Mouse (Mus musculus) c-Kit-positive CD71-positive TER-119-negative erythroid progenitor cells, embryonic 14.5 days (primary cell): ENCODE results near the gene Mien1.

Source experiments
- DNase-seq: peaks from one replicate; pipeline ENCODE4 v3.0.0-alpha.2; 2013; ENCODE audit warnings: low read depth

Gene Mien1

DNA sequence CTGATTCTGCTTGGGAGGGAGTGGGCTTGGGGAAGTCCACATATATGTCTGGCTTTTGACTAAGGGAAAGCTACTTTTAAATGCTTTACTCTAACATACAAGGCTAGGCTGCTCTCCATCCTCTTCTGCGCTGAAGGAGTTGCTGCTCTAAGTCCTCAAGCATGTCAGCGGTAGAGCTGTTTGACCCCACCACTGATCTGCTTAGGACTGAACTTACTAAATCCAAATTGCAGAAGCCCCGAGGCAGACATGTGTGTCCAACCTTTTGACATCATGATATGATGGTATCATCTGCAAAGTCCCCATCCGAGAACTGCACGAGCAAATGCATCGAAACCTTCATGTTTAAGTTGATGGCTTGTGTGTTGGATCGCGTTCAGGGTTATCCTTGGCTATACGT is 21.1 kb upstream of the Mien1 start:
- no peak for DNase-seq

DNA sequence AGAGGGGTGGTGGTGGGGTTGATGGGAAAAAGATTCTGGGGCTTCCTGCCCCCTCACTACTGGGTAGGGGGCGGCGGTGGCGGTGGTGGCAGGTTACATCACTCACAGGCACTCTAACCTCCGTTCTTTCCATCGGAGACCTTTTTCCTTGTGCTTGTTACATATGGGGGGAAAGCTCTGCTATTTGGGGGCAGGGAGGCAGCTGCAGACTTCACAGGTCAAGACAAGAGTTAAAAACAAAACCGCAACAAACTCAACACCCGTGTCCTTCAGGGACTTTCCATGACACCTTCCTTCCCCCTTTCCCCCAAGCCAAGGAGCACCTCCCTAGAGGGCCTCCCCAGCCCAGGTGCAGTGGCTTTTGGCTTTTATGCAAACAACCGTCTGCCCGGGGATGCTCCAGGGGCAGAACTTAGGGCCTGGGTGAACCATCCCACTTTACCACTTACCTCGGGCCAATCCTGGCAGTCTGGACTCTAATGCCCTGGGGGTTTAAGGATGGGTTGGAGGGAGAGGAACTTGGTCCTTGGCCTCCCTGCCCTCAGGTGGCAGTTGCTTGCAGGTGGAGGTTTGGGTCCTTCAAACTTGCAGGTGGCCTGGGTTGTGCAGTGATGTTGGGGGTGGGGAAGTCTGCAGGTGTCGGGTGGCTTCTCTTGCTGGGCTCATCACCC is 20.4 kb upstream of the Mien1 start:
- DNase-seq, result no peak

- no peak for DNase-seq
Measured at GRCm38 (mm10) chr11:98458121-98458990, 19.6 kb upstream of the Mien1 start.

DNA sequence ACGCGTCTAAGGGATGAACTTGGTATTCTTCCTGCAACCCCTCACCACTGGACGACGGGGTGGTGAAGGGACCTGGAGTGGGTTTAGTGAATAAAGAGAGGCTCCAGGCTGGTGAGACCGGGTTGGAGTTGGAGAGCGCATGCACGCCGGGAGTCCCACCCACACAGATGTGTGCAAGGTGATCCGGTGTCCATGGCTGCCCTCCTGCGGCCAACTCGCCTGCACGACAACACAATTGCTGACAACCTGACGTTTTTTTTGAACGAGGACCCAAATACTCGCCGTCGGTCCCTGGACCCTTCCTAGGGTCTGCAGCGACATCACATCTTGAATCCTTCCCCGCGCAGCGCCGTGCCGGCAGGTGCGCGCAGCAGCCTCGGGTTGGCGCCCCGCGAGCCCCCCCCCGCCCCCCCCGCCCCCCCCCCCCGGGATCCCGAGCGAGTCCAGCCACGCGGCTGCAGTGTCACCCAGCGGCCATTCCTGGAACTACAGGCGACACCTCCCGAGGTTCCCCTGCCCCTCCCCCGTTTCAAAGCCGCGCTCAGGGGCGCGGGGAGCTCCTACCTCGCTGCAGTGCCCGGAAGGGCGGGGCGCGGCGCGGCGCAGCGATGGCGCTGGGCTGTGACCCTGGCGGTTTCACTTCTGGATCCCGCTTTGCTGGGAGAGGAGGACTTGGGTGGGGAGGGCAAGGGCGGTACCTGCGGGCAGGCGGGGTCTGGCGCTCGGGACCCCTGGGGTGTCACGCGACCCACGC is 18.8 kb upstream of the Mien1 start:
- DNase-seq, result peak; percentile 66

GRCm38 (mm10) chr11:98456945-98457344 is 18.2 kb upstream of the Mien1 start:
- DNase-seq, result no peak

DNA sequence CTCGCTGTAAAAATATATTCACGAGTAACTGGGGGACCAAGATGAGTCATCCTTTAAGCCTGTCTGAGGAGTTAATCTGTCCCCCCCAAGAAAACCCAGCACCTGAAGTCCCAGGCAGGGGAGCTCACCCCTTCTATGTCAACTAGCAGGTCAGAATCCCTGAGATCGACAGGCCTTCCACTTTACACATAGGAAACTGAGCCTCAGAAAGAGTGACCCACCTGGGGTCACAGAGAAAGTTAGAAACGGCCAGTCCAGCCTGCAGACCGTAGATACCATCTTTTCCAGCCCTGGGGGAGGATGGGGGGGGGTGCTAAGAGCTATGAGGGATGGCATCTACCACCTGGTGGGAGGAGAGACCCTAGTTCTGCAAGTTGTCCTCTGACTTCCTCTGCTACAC is 17.8 kb upstream of the Mien1 start:
- no peak for DNase-seq

DNA sequence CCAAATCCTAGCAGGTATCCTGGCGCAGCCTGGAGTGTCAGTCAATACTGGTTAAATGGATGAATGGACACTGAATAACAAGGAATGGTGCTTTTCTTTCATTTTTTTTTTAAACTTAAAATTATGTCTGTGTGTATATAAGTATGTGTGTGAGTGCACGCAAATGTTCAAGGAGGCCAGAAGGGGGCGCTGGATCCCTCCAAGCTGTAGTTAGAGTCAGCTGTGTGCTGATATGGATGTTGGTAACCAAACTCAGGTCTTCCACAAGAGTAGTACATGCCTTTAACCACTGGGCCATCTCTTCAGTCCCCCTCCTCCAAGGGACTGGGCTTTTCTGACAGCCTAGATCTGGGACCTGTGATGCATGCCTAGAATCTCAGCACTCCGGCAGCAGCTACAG is 16.7 kb upstream of the Mien1 start:
- DNase-seq, result no peak

DNA sequence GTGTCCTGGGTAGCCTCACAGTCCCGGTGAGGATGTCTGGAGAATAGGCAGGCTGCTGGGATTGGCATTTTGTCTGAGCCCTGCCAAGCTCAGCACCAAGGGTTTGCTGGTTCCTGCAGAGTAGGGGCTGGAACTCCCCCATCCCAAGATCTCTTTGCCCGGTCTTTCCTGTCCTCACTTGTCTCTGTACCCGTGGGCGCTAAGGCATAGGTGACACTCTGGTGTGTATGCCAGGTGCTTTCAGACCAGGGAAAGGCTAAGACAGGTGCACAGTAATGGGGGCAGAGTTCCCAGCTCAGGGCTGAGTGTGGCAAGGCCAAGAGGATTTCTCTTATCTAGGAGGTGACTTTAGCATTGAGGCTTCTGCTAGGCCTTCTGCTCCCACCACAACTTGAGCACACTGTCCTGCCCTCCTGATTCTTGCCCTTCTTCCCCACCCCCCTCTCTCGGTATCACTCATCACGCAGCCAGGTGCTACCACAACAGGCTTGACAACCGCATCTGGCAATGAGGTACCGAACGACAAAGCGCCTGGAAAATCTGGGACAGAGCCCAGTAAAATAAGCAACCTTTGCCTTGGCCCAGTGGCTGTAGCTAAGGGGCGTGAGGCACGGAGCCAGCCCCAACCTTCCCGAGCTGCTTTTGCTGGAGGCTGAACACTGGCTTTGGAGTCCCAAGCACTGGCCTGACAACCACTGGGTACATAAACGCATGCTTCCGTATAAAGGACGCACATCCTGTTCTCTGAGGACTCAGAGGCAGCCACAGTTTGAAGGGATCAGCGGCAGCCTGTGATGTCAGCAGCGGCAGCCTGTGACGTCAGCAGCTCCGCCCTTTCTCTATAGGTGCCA is 11.4 kb upstream of the Mien1 start:
- DNase-seq, result no peak

- no peak for DNase-seq
Measured at GRCm38 (mm10) chr11:98449419-98449818, 10.6 kb upstream of the Mien1 start.

- no peak for DNase-seq
Measured at GRCm38 (mm10) chr11:98448191-98448790, 9.5 kb upstream of the Mien1 start.

DNA sequence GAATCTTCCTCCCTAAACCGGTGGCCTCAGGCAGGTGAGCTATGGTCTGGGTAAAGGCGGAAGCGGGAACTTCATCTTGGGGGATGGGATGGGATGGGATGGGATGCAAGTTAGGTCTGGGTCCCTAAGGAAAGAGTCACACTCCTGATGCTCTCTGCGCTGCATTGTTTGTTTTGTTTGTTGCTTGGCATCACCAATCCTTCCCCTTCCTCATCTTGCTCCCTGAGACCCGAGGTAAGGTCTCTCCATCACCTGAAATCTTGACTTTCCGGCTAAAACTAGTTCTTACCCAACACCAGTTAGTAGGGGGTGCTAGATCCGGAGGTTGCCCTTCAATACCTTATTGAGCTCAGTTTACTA is 8.7 kb upstream of the Mien1 start:
- no peak for DNase-seq

GRCm38 (mm10) chr11:98446562-98447474 is 8.0 kb upstream of the Mien1 start:
- DNase-seq, result no peak

DNA sequence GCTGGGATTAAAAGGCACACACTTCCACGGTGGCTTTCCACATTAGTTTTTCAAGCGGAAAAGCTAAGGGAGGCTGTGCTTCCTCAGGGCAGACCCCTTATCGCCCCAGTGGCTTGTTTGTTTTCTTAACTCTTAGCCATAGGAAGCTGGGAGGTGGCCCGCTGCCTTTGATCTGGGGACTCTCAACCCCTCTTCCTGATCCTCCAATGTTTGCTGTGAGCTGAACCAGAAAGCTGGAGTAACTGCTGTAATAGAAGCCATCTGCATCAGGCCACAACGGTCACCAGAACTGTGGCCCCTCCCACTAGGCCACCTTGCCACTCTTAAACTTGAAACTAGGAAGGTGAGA is 7.4 kb upstream of the Mien1 start, which contains the start of gene Grb7:
TSS of gene Grb7 (plus strand) at position 182 of the 349 bp plus-strand sequence.
- no peak for DNase-seq

GRCm38 (mm10) chr11:98445679-98446078 is 6.9 kb upstream of the Mien1 start:
- DNase-seq, result no peak

GRCm38 (mm10) chr11:98445238-98445637 is 6.4 kb upstream of the Mien1 start:
- DNase-seq, result no peak

DNA sequence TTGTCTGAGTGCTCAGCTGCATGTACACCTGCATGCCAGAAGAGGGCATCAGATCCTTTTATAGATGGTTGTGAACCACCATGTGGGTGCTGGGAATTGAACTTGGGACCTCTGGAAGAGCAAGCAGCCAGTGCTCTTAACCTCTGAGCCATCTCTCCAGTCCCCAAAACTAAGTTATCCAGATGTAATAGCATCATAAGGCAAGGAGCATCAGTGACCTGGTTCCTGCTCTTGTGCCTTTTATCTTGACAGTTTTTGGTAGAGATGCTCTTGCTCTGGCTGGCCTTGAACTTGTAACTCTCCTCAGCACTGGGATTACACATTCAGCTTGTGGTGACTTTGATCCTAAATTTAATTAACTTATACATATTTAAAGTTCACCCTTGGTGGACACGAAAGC is 4.9 kb upstream of the Mien1 start:
- DNase-seq, result no peak

DNA sequence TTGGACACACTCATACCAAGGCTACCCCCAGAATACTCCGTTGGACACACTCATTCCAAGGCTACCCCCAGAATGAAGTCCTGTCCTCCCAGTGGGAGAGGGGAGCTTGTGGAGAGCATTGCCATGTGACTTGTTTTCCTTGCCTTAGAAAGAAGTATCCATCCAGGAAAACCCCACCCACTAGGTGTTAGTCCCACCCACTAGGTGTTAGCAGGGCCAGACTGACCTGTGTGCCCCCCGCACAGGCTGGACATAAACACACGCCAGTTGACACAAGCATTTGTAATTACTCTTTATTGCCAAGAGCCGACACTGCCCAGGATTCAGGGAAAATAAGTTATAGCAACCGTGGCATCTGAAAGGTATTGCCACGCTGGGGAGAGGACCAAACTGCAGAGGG is 1.4 kb downstream of the Mien1 start:
- no peak for DNase-seq

- no peak for DNase-seq
Measured at GRCm38 (mm10) chr11:98435723-98436122, 3.1 kb downstream of the Mien1 start.

DNA sequence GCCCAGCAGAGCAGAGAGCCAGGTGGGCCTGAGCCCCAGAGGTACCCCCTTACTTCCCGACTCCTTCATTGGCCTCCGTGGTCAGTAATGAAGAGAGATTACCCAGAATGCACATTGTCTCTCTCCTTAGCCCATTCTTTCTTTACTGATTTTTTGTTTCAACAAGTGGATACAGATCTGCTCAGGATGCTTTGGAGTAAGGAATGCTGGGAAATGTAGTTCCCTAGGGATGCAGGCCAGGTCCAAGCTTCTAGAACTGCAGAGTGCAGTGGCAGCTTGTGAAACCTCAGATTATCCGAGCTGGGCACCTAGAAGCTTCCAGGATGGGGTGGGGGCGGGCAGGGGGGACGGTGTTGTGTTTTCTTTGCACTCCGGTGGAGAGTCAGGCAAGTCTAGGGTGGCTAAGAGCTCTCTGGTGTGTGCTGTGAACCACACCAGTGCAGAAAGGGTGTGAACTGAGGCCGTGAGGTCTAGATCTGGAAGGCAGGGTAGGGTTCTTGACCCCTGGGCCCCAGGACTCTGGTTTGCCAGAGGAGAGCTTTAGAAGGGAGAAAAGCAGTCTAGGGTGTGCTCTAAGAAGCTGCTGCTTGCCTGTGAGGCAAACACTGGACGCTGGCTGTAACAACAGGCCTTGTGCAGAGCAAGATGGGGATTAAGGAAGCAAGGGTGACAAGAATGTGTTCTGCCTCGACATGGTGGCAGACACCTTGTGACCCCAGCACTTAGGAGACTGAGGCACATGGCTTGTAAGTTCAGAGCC is 6.9 kb downstream of the Mien1 start:
- DNase-seq, result no peak

GRCm38 (mm10) chr11:98428436-98428835 is 10.4 kb downstream of the Mien1 start:
- no peak for DNase-seq
